8 mouse cellular contexts compared by ENCODE assay signal in genomic region chr1:58423371-58424248, GRCm38 (mm10). TPM values are rescaled to one million over a fixed set of nuclear protein-coding genes. Genes with fewer than 3 reads are reported as not detected.
A peak's percentile ranks its signal among the peaks of the same experiment; 100 is the strongest.
DNase-seq lines count a peak whose midpoint lies in the region; ATAC-seq and TF ChIP-seq lines count a peak whose summit lies in the region.

Clk1 (minus strand) TSS chr1:58424066.

- no peak for TF ChIP-seq CTCF in gastrocnemius, adult 2 months (IDR thresholded peaks at IDR 0.05)
- no peak for TF ChIP-seq CTCF in hindbrain, postnatal 0 days (IDR thresholded peaks at IDR 0.05; ENCODE audit: low read depth)

- DNase-seq in ZHBTc4 (ENCODE audit: low read depth, low spot score), result peak; percentile 94
- peak; percentile 98 for DNase-seq in gastrocnemius, adult 2 months
- peak; percentile 96 for DNase-seq in hindbrain, postnatal 0 days (ENCODE audit: low spot score)
- peak; percentile 92 to 95 for DNase-seq in left cerebral cortex, adult 8-10 months (ENCODE audit: low spot score in 2 of 2)
- DNase-seq in right cerebral cortex, postnatal 10 days (ENCODE audit: low spot score in 2 of 2), result peak; percentile 96 to 97
- DNase-seq in urinary bladder, postnatal 25 days (ENCODE audit: low spot score), result peak; percentile 98

- intact Hi-C loops in gastrocnemius, adult 2 months (cut with DNase I), result loop anchor here (2.0 to 5.0 kb wide), 2 partner anchors 21 to 289 kb away; partner anchors contain the start of genes Cflar, Nif3l1 and Ppil3

- H3K9me3 ChIP-seq in hindbrain, postnatal 0 days (ENCODE audit: low read length), result no peaks in the 10 kb centered on the region
- no peaks in the 10 kb centered on the region for H3K9me3 ChIP-seq in megakaryocyte, embryonic 14.5 days

- peak within 1 kb of the TSS; percentile 87 for H3K4me3 ChIP-seq in gastrocnemius, adult 2 months
- H3K4me3 ChIP-seq in hindbrain, postnatal 0 days (ENCODE audit: low read length), result peak within 1 kb of the TSS; percentile 68
- H3K4me3 ChIP-seq in megakaryocyte, embryonic 14.5 days (replicated peaks), result peak within 1 kb of the TSS; percentile 96

- peak within 1 kb of the TSS; percentile 99 for H3K27ac ChIP-seq in gastrocnemius, adult 2 months
- H3K27ac ChIP-seq in hindbrain, postnatal 0 days, result peak within 1 kb of the TSS; percentile 99

- peaks cover 17% of the 10 kb centered on the region for H3K36me3 ChIP-seq in hindbrain, postnatal 0 days (ENCODE audit: insufficient read depth, low read length)
- peaks cover 56% of the 10 kb centered on the region for H3K36me3 ChIP-seq in megakaryocyte, embryonic 14.5 days (replicated peaks; ENCODE audit: low read length)

- H3K4me1 ChIP-seq in hindbrain, postnatal 0 days (ENCODE audit: insufficient read depth, low read length), result peaks cover 3% of the 10 kb centered on the region; the same call in 1 of the 2 replicates
- H3K4me1 ChIP-seq in megakaryocyte, embryonic 14.5 days, result peaks cover 31% of the 10 kb centered on the region

- peak; percentile 75 for ATAC-seq in common myeloid progenitor, adult 5-6 weeks (replicated peaks; ENCODE audit: low read depth, poor library complexity, severe bottlenecking)
- peak; percentile 96 for ATAC-seq in hindbrain, postnatal 0 days

- H3K27me3 ChIP-seq in hindbrain, postnatal 0 days (ENCODE audit: insufficient read depth, low read length), result no peaks in the 10 kb centered on the region
- H3K27me3 ChIP-seq in megakaryocyte, embryonic 14.5 days (replicated peaks), result no peaks in the 10 kb centered on the region

- peak within 1 kb of the TSS; percentile 99 for H3K9ac ChIP-seq in hindbrain, postnatal 0 days (replicated peaks; ENCODE audit: low read length)

- WGBS in hindbrain, postnatal 0 days, result under 1% methylated on average over 79 of the region's 79 CpGs

- H3K4me2 ChIP-seq in hindbrain, postnatal 0 days (ENCODE audit: low read depth, low read length), result peak within 1 kb of the TSS; percentile 72

RNA-seq across cellular contexts. Expression of gene Clk1, which starts in this region (rescaled TPM):
- 507 and 538 TPM in 2 replicates for total RNA-seq in common myeloid progenitor, adult 5-6 weeks (2017)
- total RNA-seq in gastrocnemius, adult 2 months (2021), result 10 to 100 TPM; 46.4 to 52.1 TPM
- 60.2 and 60.7 TPM in 2 replicates for total RNA-seq in hindbrain, postnatal 0 days (2014; rRNA removed)
- 109 and 130 TPM in 2 replicates for polyA plus RNA-seq in hindbrain, postnatal 0 days (2015; fragmentation: Nextera tagmentation; extraction: Ambion mirVana)
- 100 to 1,000 TPM in 3 of 4 experiments, 10 to 100 TPM in 1; 80.9 to 126 (median 112) TPM for total RNA-seq in left cerebral cortex, adult 8-10 months (2022)
- polyA plus RNA-seq in megakaryocyte, embryonic 14.5 days (2012; ENCODE audit: insufficient read depth, low replicate concordance), result 0.98 TPM in 1 of 2 replicates, not detected in the other

Comparison
In these comparisons a context has a peak if more than half of its experiments do, and no peak if none do; other contexts are left out.
1. Peak in every context shown above with its lines: DNase-seq, ATAC-seq, H3K4me3 ChIP-seq and H3K27ac ChIP-seq.
2. RNA of gene Clk1 (polyA plus RNA-seq): 109 to 130 TPM in hindbrain, postnatal 0 days; 0.98 TPM in megakaryocyte, embryonic 14.5 days; every median in the first group is over 10 times any median in the second.